Mouse (Mus musculus): ENCODE data around the gene Cacng6. TPM values are rescaled to one million over a fixed set of nuclear protein-coding genes. Genes with fewer than 3 reads are reported as not detected.

Gene Cacng6
- polyA plus RNA-seq, 1 experiment from 2014 or later = not detected

DNA sequence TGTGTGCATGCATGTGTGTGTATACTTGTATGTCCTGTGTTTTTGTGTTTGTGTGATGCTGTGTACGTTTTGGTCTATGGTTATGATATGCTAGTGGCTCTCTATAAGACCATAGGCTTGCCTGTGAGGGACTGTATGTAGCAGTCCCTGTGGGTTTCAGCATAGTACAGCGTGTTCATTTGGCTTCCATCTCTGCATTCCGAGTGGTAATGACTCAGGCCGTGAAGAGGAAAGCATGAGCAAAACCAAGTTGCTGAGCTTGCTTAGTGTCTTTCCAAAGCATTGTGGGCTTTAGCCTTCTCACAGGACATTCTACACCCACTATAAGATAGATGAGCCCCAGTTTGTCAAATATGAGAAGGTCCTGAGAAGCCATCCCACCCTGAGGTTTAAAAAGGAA is 39.3 kb downstream of the Cacng6 start:
- ATAC-seq (ENCODE audit: low FRiP score) = no peak
- Histone ChIP-seq H3K9ac (ENCODE audit: low read length) (no peak overlapping the region), H3K36me3 (ENCODE audit: control insufficient read depth, insufficient read depth, low read length) (no peaks in the 10 kb centered on the region), H3K27me3 (ENCODE audit: control insufficient read depth, insufficient read depth, low read length) (no peaks in the 10 kb centered on the region), H3K9me3 (ENCODE audit: control insufficient read depth, low read length) (no peaks in the 10 kb centered on the region; the same call in 1 of the 2 replicates), H3K4me3 (ENCODE audit: low read depth, low read length) (no peak overlapping the region), H3K4me1 (ENCODE audit: control insufficient read depth, insufficient read depth, low read length) (no peaks in the 10 kb centered on the region), H3K4me2 (no peak overlapping the region), H3K27ac (ENCODE audit: low read depth, low read length) (no peak overlapping the region)
- WGBS = 82% methylated on average over 4 of the region's 4 CpGs
- DNase-seq (ENCODE audit: low spot score, missing footprints) = no peak

DNA sequence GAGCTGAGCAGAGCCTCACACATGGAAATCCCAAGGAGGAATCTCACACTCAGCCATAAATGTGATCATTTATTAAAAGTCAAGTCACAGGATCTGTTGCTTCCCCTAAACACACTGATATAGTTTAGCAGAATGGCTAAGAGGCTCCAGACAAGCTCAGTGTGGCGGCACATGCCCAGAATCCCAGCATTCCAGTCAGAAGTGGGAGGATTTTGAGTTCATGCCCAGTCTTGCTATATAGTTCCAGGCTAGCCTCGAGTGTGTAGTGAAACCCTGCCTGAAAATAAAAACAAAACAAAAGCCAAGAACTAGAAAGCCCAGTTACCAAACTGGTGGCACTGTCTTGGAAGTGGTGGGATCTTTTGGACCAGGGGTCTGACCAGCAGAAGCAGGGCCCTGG is 44.6 kb downstream of the Cacng6 start:
- no peak overlapping the region for H3K9ac ChIP-seq (ENCODE audit: low read length)
- no peak overlapping the region for H3K27ac ChIP-seq (ENCODE audit: low read depth, low read length)
- no peak overlapping the region for H3K4me2 ChIP-seq
- DNase-seq (ENCODE audit: low spot score, missing footprints) (no peak), ATAC-seq (ENCODE audit: low FRiP score) (no peak)
- no peaks in the 10 kb centered on the region for H3K9me3 ChIP-seq (ENCODE audit: control insufficient read depth, low read length)
- no peaks in the 10 kb centered on the region for H3K27me3 ChIP-seq (ENCODE audit: control insufficient read depth, insufficient read depth, low read length)
- no peaks in the 10 kb centered on the region for H3K4me1 ChIP-seq (ENCODE audit: control insufficient read depth, insufficient read depth, low read length)
- WGBS = 65% methylated on average over 2 of the region's 2 CpGs
- no peak overlapping the region for H3K4me3 ChIP-seq (ENCODE audit: low read depth, low read length)
- no peaks in the 10 kb centered on the region for H3K36me3 ChIP-seq (ENCODE audit: control insufficient read depth, insufficient read depth, low read length)

DNA sequence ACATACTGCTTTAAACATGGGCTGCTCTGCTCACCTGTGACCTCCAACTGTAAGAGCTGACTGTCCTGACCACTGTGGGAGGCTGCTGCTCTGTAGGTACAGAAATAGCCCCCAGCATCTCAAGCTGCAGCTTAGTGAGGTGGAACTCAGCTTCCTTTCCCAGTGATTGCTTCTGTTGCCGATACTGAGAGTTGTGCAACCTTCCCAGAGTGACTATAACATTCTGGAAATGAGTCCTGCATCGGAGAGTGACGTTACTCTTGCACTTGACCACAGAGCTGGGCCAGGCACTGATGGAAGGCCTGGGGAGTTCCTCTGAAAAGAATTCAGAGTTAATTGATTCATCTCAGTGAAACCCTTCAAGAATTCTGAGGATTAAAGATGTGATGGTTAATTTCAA is 48.8 kb downstream of the Cacng6 start:
- 84% methylated on average over 3 of the region's 3 CpGs for WGBS
- no peak for ATAC-seq (ENCODE audit: low FRiP score)
- no peak overlapping the region for H3K9ac ChIP-seq (ENCODE audit: low read length)

DNA sequence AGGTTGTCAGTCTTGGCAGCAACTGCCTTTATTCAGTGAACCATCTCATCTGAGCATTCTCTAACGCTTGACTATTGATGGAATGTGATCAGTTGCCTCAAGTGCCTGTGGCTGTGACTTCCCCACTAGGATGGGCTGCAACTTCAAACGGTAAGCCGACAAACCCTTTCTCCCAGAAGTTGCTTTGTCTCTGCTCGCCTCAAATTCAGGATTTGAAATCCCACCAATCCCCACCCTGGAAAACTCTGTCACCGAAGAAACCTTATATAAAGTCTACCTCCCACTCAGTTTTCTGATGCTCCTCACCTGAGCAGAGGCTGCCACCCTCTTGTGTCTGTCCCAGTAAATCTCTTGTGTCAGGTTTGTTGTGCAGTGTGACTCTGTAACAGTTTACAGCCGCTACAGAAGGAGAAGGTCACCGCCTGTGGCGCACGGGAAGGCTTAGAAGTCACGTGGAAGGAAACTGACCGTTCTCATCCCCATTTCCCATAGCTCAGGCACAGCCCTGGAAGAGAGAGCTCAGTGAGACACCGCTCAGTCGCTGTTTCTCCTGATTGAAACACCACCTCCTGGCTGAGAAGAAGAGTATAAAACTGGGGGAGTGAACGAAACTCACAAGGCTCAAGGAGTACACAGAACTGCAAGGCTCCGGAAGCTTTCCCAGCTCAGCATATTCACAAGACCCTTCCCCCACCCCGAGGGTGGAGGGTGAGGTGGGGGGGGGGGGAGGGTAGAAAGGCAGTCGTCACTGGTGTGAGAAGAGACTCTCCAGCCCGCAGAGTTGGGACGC is 50.5 kb downstream of the Cacng6 start:
- H3K9ac ChIP-seq (ENCODE audit: low read length) = peak overlapping the region; percentile 42; the same call in 1 of the 2 replicates
- DNase-seq (ENCODE audit: low spot score, missing footprints) (peak; percentile 89), ATAC-seq (ENCODE audit: low FRiP score) (peak; percentile 73; the same call in 1 of the 2 replicates)
- no peak overlapping the region for H3K27ac ChIP-seq (ENCODE audit: low read depth, low read length)
- peak overlapping the region; percentile 36 for H3K4me2 ChIP-seq
- H3K4me1 ChIP-seq (ENCODE audit: control insufficient read depth, insufficient read depth, low read length) = no peaks in the 10 kb centered on the region
- WGBS = 7% methylated on average over 19 of the region's 19 CpGs
- H3K9me3 ChIP-seq (ENCODE audit: control insufficient read depth, low read length) = no peaks in the 10 kb centered on the region
- no peaks in the 10 kb centered on the region for H3K36me3 ChIP-seq (ENCODE audit: control insufficient read depth, insufficient read depth, low read length)
- no peaks in the 10 kb centered on the region for H3K27me3 ChIP-seq (ENCODE audit: control insufficient read depth, insufficient read depth, low read length)
- H3K4me3 ChIP-seq (ENCODE audit: low read depth, low read length) = peak overlapping the region; percentile 3; the same call in 1 of the 2 replicates

More for the DNA sequence above, 48.8 kb downstream of the Cacng6 start:
- H3K27ac ChIP-seq (ENCODE audit: low read depth, low read length) = no peak overlapping the region
- no peaks in the 10 kb centered on the region for H3K9me3 ChIP-seq (ENCODE audit: control insufficient read depth, low read length)
- no peak overlapping the region for H3K4me2 ChIP-seq
- H3K4me1 ChIP-seq (ENCODE audit: control insufficient read depth, insufficient read depth, low read length) = no peaks in the 10 kb centered on the region
- H3K36me3 ChIP-seq (ENCODE audit: control insufficient read depth, insufficient read depth, low read length) = no peaks in the 10 kb centered on the region
- no peaks in the 10 kb centered on the region for H3K27me3 ChIP-seq (ENCODE audit: control insufficient read depth, insufficient read depth, low read length)
- no peak for DNase-seq (ENCODE audit: low spot score, missing footprints)
- no peak overlapping the region for H3K4me3 ChIP-seq (ENCODE audit: low read depth, low read length)

DNA sequence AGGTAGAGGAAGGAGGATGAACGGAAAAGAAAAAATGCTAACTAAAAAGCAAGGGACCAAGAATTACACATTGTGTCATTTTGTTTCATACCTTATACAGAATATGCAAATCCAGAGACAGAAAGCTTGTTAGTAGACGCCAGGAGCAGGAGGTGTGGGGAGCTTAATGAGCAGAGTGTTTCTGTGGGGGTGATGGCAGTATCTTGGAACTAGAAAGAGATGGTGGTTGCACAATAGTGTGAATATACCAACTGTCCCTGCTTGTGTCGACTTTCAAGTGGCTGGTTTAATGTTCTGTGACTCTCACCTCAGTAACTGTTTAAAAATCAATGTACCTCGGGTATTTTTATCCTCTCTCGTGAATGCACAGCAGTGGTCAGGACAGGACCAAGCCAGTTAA is 52.7 kb downstream of the Cacng6 start:
- no peak for ATAC-seq (ENCODE audit: low FRiP score)
- H3K9me3 ChIP-seq (ENCODE audit: control insufficient read depth, low read length) = no peaks in the 10 kb centered on the region; the same call in 1 of the 2 replicates
- no peaks in the 10 kb centered on the region for H3K27me3 ChIP-seq (ENCODE audit: control insufficient read depth, insufficient read depth, low read length)
- H3K4me2 ChIP-seq = no peak overlapping the region
- no peaks in the 10 kb centered on the region for H3K4me1 ChIP-seq (ENCODE audit: control insufficient read depth, insufficient read depth, low read length)
- H3K27ac ChIP-seq (ENCODE audit: low read depth, low read length) = no peak overlapping the region
- H3K4me3 ChIP-seq (ENCODE audit: low read depth, low read length) = no peak overlapping the region
- no peaks in the 10 kb centered on the region for H3K36me3 ChIP-seq (ENCODE audit: control insufficient read depth, insufficient read depth, low read length)
- H3K9ac ChIP-seq (ENCODE audit: low read length) = no peak overlapping the region
- WGBS = 78% methylated on average over 5 of the region's 5 CpGs
- no peak for DNase-seq (ENCODE audit: low spot score, missing footprints)

DNA sequence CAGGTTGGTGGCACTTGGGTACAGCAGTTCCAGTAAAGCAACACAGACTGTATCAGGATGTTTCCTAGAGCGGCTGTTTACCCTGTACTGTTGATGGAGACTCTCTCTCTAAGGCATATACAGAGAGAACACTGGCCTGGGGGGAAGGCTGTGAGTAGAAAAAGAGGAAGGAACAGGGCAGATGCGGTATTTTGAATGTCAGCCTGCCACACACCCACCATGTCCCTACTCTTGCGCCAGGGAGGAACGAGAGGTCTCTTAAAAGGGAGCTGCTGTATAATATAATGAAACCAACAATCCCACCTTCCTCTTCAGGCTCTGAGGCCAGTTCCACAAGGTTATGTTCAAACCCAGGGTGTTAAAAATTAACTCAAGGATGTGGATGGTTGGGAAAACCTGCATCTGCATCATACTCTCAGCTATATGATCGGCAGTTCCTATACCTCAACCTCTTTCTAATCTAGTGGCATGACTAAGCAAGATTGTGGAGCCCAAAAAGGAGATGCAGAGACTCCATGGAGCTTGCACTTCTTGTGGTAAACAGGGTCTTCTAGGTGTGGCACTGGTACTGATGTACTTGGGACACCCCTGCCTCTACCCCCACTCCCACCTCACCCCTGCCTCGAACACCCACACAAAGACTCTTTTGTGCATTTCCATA is 58.1 kb downstream of the Cacng6 start:
- DNase-seq (ENCODE audit: low spot score, missing footprints) (no peak), ATAC-seq (ENCODE audit: low FRiP score) (no peak)
- H3K27me3 ChIP-seq (ENCODE audit: control insufficient read depth, insufficient read depth, low read length) = no peaks in the 10 kb centered on the region
- H3K9ac ChIP-seq (ENCODE audit: low read length) = no peak overlapping the region
- no peaks in the 10 kb centered on the region for H3K4me1 ChIP-seq (ENCODE audit: control insufficient read depth, insufficient read depth, low read length)
- H3K36me3 ChIP-seq (ENCODE audit: control insufficient read depth, insufficient read depth, low read length) = no peaks in the 10 kb centered on the region
- H3K4me3 ChIP-seq (ENCODE audit: low read depth, low read length) = no peak overlapping the region
- H3K9me3 ChIP-seq (ENCODE audit: control insufficient read depth, low read length) = no peaks in the 10 kb centered on the region; the same call in 1 of the 2 replicates
- H3K4me2 ChIP-seq = no peak overlapping the region
- 88% methylated on average over 6 of the region's 6 CpGs for WGBS
- no peak overlapping the region for H3K27ac ChIP-seq (ENCODE audit: low read depth, low read length)

Small RNA genes within 50 kb of the gene (microRNA-seq; reads per million reads assigned to microRNA genes)
- gene Gm23450 = 25.0 reads per million, percentile 39 among the genes with 10 or more reads in this experiment

Other genes starting within 250 kb of the Cacng6 start
- gene Nlrp12, start 174.5 kb upstream of the Cacng6 start, polyA plus RNA-seq (2014; fragmentation: Nextera tagmentation; extraction: Ambion mirVana) = not detected in 2 replicates
- gene Myadm, start 135.1 kb upstream of the Cacng6 start, polyA plus RNA-seq (2014; fragmentation: Nextera tagmentation; extraction: Ambion mirVana) = 38.1 and 41.2 TPM in 2 replicates
- 0.31 and 0.77 TPM in 2 replicates for gene Prkcg, start 135.0 kb upstream of the Cacng6 start, polyA plus RNA-seq (2014; fragmentation: Nextera tagmentation; extraction: Ambion mirVana)
- gene Cacng7, start 91.2 kb upstream of the Cacng6 start, polyA plus RNA-seq (2014; fragmentation: Nextera tagmentation; extraction: Ambion mirVana) = 4.2 and 4.4 TPM in 2 replicates
- gene Cacng8, start 33.5 kb upstream of the Cacng6 start, polyA plus RNA-seq (2014; fragmentation: Nextera tagmentation; extraction: Ambion mirVana) = 4.0 and 4.7 TPM in 2 replicates
- not detected in 2 replicates for gene Tarm1, start 78.4 kb downstream of the Cacng6 start, polyA plus RNA-seq (2014; fragmentation: Nextera tagmentation; extraction: Ambion mirVana)
- gene Oscar, start 192.0 kb downstream of the Cacng6 start, polyA plus RNA-seq (2014; fragmentation: Nextera tagmentation; extraction: Ambion mirVana) = 0.08 and 0.25 TPM in 2 replicates
- gene Ndufa3, start 193.2 kb downstream of the Cacng6 start, polyA plus RNA-seq (2014; fragmentation: Nextera tagmentation; extraction: Ambion mirVana) = 299 and 373 TPM in 2 replicates
- 29.9 and 31.0 TPM in 2 replicates for gene Tfpt, start 205.7 kb downstream of the Cacng6 start, polyA plus RNA-seq (2014; fragmentation: Nextera tagmentation; extraction: Ambion mirVana)
- gene Prpf31, start 205.8 kb downstream of the Cacng6 start, polyA plus RNA-seq (2014; fragmentation: Nextera tagmentation; extraction: Ambion mirVana) = 140 and 148 TPM in 2 replicates
- 53.6 and 63.0 TPM in 2 replicates for gene Cnot3, start 221.1 kb downstream of the Cacng6 start, polyA plus RNA-seq (2014; fragmentation: Nextera tagmentation; extraction: Ambion mirVana)
- gene Leng1, start 241.6 kb downstream of the Cacng6 start, polyA plus RNA-seq (2014; fragmentation: Nextera tagmentation; extraction: Ambion mirVana) = 16.4 and 16.9 TPM in 2 replicates